In the genomic region with DNA sequence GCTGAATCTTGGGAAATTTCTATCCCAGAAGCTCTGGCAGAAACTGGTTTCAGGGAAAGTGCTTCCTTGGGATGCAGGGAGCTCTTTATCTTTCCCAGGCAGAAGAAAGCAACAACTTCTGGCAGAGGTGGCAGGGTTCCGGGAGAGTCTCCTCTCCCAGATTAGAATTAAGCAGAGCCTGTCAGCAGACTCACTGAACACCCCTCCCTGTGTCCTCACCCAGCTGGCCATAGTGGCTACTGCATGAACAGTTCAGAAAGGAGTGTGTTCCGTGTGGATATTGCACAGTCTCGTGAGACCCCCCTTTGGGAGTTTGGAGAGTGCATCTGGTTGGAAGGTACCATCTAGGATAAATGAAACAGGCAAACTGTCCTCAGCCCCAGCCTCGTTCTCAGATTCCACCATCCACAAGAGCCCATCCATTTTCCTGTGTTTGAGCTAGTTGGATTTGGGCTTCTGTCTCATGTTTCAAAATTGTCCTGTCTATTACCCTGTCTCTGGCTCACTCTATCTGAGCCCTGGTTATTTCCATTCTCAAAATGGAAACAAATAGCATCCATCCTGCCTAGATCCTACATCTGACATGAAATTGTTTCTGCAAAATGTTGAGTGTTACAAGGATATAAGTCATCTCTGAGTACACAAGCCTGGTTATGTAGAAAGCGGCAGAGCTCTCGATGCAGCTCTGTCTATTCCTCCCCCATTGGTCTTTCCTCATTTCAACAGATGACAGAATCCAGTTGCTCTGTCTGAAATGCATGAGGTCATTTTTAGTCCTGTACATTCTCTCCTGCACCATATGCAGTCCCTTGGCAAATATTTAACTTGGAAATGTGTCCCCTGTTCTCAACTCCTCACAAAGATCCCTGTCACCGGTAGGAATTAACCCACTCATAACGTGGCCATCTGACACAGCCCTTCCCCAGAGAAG, we compare ENCODE assay signal across 11 mouse cellular contexts.
DNase-seq lines count a peak whose midpoint lies in the region; ATAC-seq and TF ChIP-seq lines count a peak whose summit lies in the region.
"Had no signal": no experiment of that assay in that cellular context is flagged by ENCODE, and none has a peak within 500 bp of the region (broad histone marks: within the 10 kb centered on the region; RNA-seq: fewer than 3 reads in every experiment).

No protein-coding gene starts in this region.

- no peak overlapping the region for H3K4me3 ChIP-seq in intestine, embryonic 14.5 days (ENCODE audit: low read depth, low read length)
- H3K4me3 ChIP-seq in intestine, postnatal 0 days (ENCODE audit: low read depth, low read length), result no peak overlapping the region
- H3K4me3 ChIP-seq in gastrocnemius, adult 2 months, result no peak overlapping the region
- H3K4me3 ChIP-seq in left cerebral cortex, adult 2 months, result no peak overlapping the region
- H3K4me3 ChIP-seq: midbrain, embryonic 12.5 days; neural tube, embryonic 12.5 days had no signal

- intact Hi-C loops in gastrocnemius, adult 2 months (cut with DNase I), result no loop called here
- intact Hi-C loops in heart, postnatal 14 days (cut with DNase I), result no loop called here
- intact Hi-C loops in left cerebral cortex, adult 2 months (cut with DNase I), result no loop called here

- TF ChIP-seq CTCF in intestine, postnatal 0 days (IDR thresholded peaks at IDR 0.05; ENCODE audit: low read depth), result no peak
- TF ChIP-seq CTCF in gastrocnemius, adult 2 months (IDR thresholded peaks at IDR 0.05), result no peak
- no peak for TF ChIP-seq CTCF in left cerebral cortex, adult 2 months (IDR thresholded peaks at IDR 0.05)

- peak overlapping the region; percentile 35; the same call in 1 of the 2 replicates for H3K27ac ChIP-seq in intestine, embryonic 14.5 days (ENCODE audit: low read depth)
- no peak overlapping the region for H3K27ac ChIP-seq in intestine, postnatal 0 days (ENCODE audit: low read depth, low read length)
- 0 out of 2 replicates have a peak overlapping the region, but pooled peaks have one; percentile 12 for H3K27ac ChIP-seq in gastrocnemius, adult 2 months
- H3K27ac ChIP-seq in left cerebral cortex, adult 2 months, result no peak overlapping the region
- H3K27ac ChIP-seq: midbrain, embryonic 12.5 days; neural tube, embryonic 12.5 days had no signal

- H3K27me3 ChIP-seq in intestine, embryonic 14.5 days (replicated peaks; ENCODE audit: control insufficient read depth, insufficient read depth, low read length), result no peaks in the 10 kb centered on the region
- no peaks in the 10 kb centered on the region for H3K27me3 ChIP-seq in intestine, postnatal 0 days (replicated peaks; ENCODE audit: control insufficient read depth, insufficient read depth, low read length)
- H3K27me3 ChIP-seq: midbrain, embryonic 12.5 days; neural tube, embryonic 12.5 days had no signal

- no peak overlapping the region for H3K4me2 ChIP-seq in intestine, embryonic 14.5 days (ENCODE audit: low read length)
- H3K4me2 ChIP-seq in intestine, postnatal 0 days (replicated peaks; ENCODE audit: low read depth), result no peak overlapping the region
- H3K4me2 ChIP-seq: midbrain, embryonic 12.5 days; neural tube, embryonic 12.5 days had no signal

- H3K4me1 ChIP-seq in intestine, embryonic 14.5 days (replicated peaks; ENCODE audit: control insufficient read depth, insufficient read depth, low read length), result no peaks in the 10 kb centered on the region
- no peaks in the 10 kb centered on the region for H3K4me1 ChIP-seq in intestine, postnatal 0 days (replicated peaks; ENCODE audit: control insufficient read depth, insufficient read depth, low read length)
- H3K4me1 ChIP-seq: midbrain, embryonic 12.5 days; neural tube, embryonic 12.5 days had no signal

- WGBS in intestine, embryonic 14.5 days, result 34% methylated on average over 8 of the region's 8 CpGs
- 50% methylated on average over 8 of the region's 8 CpGs for WGBS in intestine, postnatal 0 days

- ATAC-seq in intestine, embryonic 14.5 days (replicated peaks; ENCODE audit: low FRiP score, low TSS enrichment, low read depth), result peak; percentile 81
- no peak for ATAC-seq in intestine, postnatal 0 days

- H3K36me3 ChIP-seq in intestine, embryonic 14.5 days (ENCODE audit: control insufficient read depth, insufficient read depth, low read length), result no peaks in the 10 kb centered on the region
- no peaks in the 10 kb centered on the region for H3K36me3 ChIP-seq in intestine, postnatal 0 days (ENCODE audit: control insufficient read depth, insufficient read depth)
- H3K36me3 ChIP-seq: midbrain, embryonic 12.5 days; neural tube, embryonic 12.5 days had no signal

- DNase-seq in intestine, embryonic 14.5 days (ENCODE audit: low spot score), result peak; percentile 54
- peak; percentile 57 for DNase-seq in gastrocnemius, adult 2 months
- DNase-seq in heart, adult 18-20 months, result peak; percentile 69 to 87
- peak; percentile 54 to 55 for DNase-seq in heart, postnatal 14 days
- DNase-seq in thymus, postnatal 14 days, result no peak
- DNase-seq in left cerebral cortex, adult 2 months (ENCODE audit: extremely low spot score in 1 of 2, low spot score in 2 of 2), result no peak
- DNase-seq in c-Kit-positive CD71-positive TER-119-positive erythroid progenitor cells, embryonic 14.5 days (ENCODE audit: low spot score), result no peak
- DNase-seq: kidney, adult 11 months had no signal

- no peak overlapping the region for H3K9ac ChIP-seq in intestine, embryonic 14.5 days (ENCODE audit: low read length)
- H3K9ac ChIP-seq in intestine, postnatal 0 days (ENCODE audit: low read depth, low read length), result no peak overlapping the region
- H3K9ac ChIP-seq: midbrain, embryonic 12.5 days; neural tube, embryonic 12.5 days had no signal

- H3K9me3 ChIP-seq in intestine, embryonic 14.5 days (ENCODE audit: control insufficient read depth, low read length), result no peaks in the 10 kb centered on the region
- no peaks in the 10 kb centered on the region for H3K9me3 ChIP-seq in intestine, postnatal 0 days (ENCODE audit: control insufficient read depth)
- H3K9me3 ChIP-seq: midbrain, embryonic 12.5 days; neural tube, embryonic 12.5 days had no signal

Comparison
In these comparisons a context has a peak if more than half of its experiments do, and no peak if none do; other contexts are left out.
1. H3K27ac ChIP-seq: peak in intestine, embryonic 14.5 days (single experiment) and gastrocnemius, adult 2 months (single experiment); none in intestine, postnatal 0 days (single experiment) and left cerebral cortex, adult 2 months (single experiment).
2. DNase-seq: peak in intestine, embryonic 14.5 days (single experiment), gastrocnemius, adult 2 months (single experiment), heart, adult 18-20 months (2 of 2) and heart, postnatal 14 days (2 of 2); none in thymus, postnatal 14 days (single experiment), left cerebral cortex, adult 2 months (0 of 2) and c-Kit-positive CD71-positive TER-119-positive erythroid progenitor cells, embryonic 14.5 days (single experiment).